Mouse (Mus musculus): Measurements from ENCODE around the gene Slit3. TPM values are rescaled to one million over a fixed set of nuclear protein-coding genes. Genes with fewer than 3 reads are reported as not detected.

Gene Slit3
- polyA plus RNA-seq, 2 experiments, result 0.20 to 0.23 TPM

DNA sequence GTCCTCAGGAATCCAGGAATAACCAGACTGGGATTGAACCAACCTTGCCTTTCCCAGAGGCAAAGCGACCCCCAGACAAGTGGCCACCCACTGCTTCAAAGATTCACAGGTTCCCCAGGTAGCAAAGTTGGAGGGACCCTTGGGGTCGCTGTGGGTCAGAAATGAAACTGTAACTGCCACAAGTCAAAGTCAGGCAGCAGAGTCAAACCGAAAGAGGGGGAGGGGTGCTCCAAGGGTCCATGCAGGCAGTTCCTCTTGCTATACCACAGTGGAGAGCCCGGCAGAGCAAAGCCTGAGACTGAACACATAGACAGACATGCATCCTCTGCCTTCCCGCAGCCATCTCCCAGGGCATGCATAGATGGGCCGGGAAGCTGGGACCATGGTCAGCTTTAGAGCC is 590.3 kb downstream of the Slit3 start:
- no peak for ATAC-seq (ENCODE audit: insufficient read depth)
- Histone ChIP-seq H3K27ac (no peak overlapping the region), H3K4me1 (replicated peaks; ENCODE audit: control insufficient read depth in 2 of 2, insufficient read depth in 2 of 2, low read length in 1 of 2) (no peaks in the 10 kb centered on the region), H3K9ac (replicated peaks) (no peak overlapping the region), H3K27me3 (ENCODE audit: control insufficient read depth, insufficient read depth, low read length) (no peaks in the 10 kb centered on the region), H3K9me3 (ENCODE audit: control insufficient read depth, low read length) (no peaks in the 10 kb centered on the region), H3K4me2 (ENCODE audit: low read depth) (no peak overlapping the region), H3K4me3 (ENCODE audit: insufficient read depth in 1 of 2, low read depth in 2 of 2, low read length in 2 of 2) (no peak overlapping the region), H3K36me3 (replicated peaks; ENCODE audit: control insufficient read depth, insufficient read depth, low read depth) (no peaks in the 10 kb centered on the region)
- WGBS (ENCODE audit: insufficient replicate concordance), result 49% methylated on average over 6 of the region's 6 CpGs
- TF ChIP-seq CTCF (IDR thresholded peaks at IDR 0.05; ENCODE audit: low read depth), result no peak
- TF ChIP-seq EP300 (IDR thresholded peaks at IDR 0.05; ENCODE audit: low read depth), result no peak
- no peak for DNase-seq (ENCODE audit: low read depth in 3 of 3, low spot score in 3 of 3)

DNA sequence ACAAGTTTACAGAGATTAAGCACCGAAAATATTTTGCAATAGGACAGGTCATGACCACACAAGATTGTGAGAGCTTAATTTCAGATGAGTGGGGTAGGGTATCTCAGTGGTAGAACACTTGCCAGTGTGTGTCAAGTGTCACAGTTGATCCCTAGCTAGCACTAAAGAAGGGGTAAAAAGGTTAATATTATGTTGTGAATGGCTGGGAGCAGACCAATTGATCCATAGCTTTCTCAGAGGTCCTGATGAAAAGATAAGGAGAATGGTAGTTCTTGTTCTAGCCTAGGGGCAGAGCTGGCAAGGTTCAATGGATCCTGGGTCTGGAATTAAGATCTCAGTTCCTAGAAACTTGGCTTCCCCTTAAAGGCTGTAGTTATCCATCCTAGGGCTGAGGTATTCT is 597.9 kb downstream of the Slit3 start:
- no peak overlapping the region for H3K9ac ChIP-seq (replicated peaks)
- H3K36me3 ChIP-seq (replicated peaks; ENCODE audit: control insufficient read depth, insufficient read depth, low read depth), result no peaks in the 10 kb centered on the region
- WGBS (ENCODE audit: insufficient replicate concordance), result 39% methylated on average over 1 of the region's 1 CpGs
- no peak overlapping the region for H3K4me2 ChIP-seq (ENCODE audit: low read depth)
- H3K9me3 ChIP-seq (ENCODE audit: control insufficient read depth, low read length), result no peaks in the 10 kb centered on the region
- no peak overlapping the region for H3K27ac ChIP-seq
- H3K27me3 ChIP-seq (ENCODE audit: control insufficient read depth, insufficient read depth, low read length), result no peaks in the 10 kb centered on the region
- no peaks in the 10 kb centered on the region for H3K4me1 ChIP-seq (replicated peaks; ENCODE audit: control insufficient read depth in 2 of 2, insufficient read depth in 2 of 2, low read length in 1 of 2)
- TF ChIP-seq EP300 (IDR thresholded peaks at IDR 0.05; ENCODE audit: low read depth) (no peak), CTCF (IDR thresholded peaks at IDR 0.05; ENCODE audit: low read depth) (no peak)
- ATAC-seq (ENCODE audit: insufficient read depth), result no peak
- no peak overlapping the region for H3K4me3 ChIP-seq (ENCODE audit: insufficient read depth in 1 of 2, low read depth in 2 of 2, low read length in 2 of 2)
- DNase-seq (ENCODE audit: low read depth in 3 of 3, low spot score in 3 of 3), result no peak

DNA sequence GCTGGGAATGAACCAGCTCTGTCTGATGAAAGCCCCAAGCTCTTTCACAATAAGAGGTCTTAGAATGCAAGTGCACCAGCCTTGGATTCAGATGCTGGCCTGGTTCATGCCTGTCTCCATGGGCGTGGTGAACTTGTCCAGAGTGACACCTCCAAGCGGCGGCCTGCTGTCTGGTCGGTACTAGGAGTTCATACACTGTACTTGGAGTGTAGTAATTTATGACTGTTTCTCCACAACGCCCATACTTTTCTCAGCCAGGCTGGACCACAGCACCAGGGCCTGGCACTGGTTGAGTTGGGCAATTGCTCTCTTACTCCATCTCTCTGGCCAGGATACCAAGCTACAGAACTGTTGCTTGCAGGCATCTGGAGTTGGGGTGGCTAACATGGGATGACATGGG is 602.9 kb downstream of the Slit3 start:
- Histone ChIP-seq H3K9me3 (ENCODE audit: control insufficient read depth, low read length) (no peaks in the 10 kb centered on the region), H3K27ac (no peak overlapping the region), H3K4me2 (ENCODE audit: low read depth) (no peak overlapping the region), H3K9ac (replicated peaks) (no peak overlapping the region), H3K27me3 (ENCODE audit: control insufficient read depth, insufficient read depth, low read length) (no peaks in the 10 kb centered on the region), H3K4me3 (ENCODE audit: insufficient read depth in 1 of 2, low read depth in 2 of 2, low read length in 2 of 2) (no peak overlapping the region), H3K4me1 (replicated peaks; ENCODE audit: control insufficient read depth in 2 of 2, insufficient read depth in 2 of 2, low read length in 1 of 2) (no peaks in the 10 kb centered on the region), H3K36me3 (replicated peaks; ENCODE audit: control insufficient read depth, insufficient read depth, low read depth) (no peaks in the 10 kb centered on the region)
- WGBS (ENCODE audit: insufficient replicate concordance), result 67% methylated on average over 5 of the region's 5 CpGs
- no peak for DNase-seq (ENCODE audit: low read depth in 3 of 3, low spot score in 3 of 3)
- no peak for TF ChIP-seq CTCF (IDR thresholded peaks at IDR 0.05; ENCODE audit: low read depth)
- TF ChIP-seq EP300 (IDR thresholded peaks at IDR 0.05; ENCODE audit: low read depth), result no peak
- no peak for ATAC-seq (ENCODE audit: insufficient read depth)

DNA sequence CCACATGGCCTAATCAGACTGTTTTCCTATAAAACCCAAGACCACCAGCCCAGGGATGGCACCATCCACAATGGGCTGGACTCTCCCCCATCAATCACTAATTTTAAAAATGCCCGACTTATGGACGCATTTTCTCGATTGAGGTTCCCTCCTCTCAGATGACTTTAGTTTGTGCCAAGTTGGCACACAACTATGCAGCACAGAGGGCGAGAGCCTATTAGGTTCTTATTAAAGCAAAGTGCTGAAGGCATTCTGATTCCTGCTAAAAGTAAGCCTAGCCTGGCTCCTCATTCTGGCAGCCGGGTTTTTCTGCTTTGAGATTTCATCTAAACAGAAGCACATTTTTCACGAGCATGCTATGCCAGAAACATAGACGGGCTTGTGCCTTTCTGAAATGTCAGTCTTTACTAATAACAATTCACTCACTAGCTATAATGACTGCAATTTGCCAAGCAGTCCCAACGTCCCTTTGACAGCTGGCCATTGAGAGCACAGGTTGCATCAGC is 605.4 kb downstream of the Slit3 start:
- no peaks in the 10 kb centered on the region for H3K27me3 ChIP-seq (ENCODE audit: control insufficient read depth, insufficient read depth, low read length)
- DNase-seq (ENCODE audit: low read depth in 3 of 3, low spot score in 3 of 3) (no peak), ATAC-seq (ENCODE audit: insufficient read depth) (no peak)
- H3K9me3 ChIP-seq (ENCODE audit: control insufficient read depth, low read length), result no peaks in the 10 kb centered on the region
- no peaks in the 10 kb centered on the region for H3K36me3 ChIP-seq (replicated peaks; ENCODE audit: control insufficient read depth, insufficient read depth, low read depth)
- TF ChIP-seq EP300 (IDR thresholded peaks at IDR 0.05; ENCODE audit: low read depth) (no peak), CTCF (IDR thresholded peaks at IDR 0.05; ENCODE audit: low read depth) (no peak)
- H3K9ac ChIP-seq (replicated peaks), result no peak overlapping the region
- no peak overlapping the region for H3K4me3 ChIP-seq (ENCODE audit: insufficient read depth in 1 of 2, low read depth in 2 of 2, low read length in 2 of 2)
- whole genome bisulfite sequencing (ENCODE audit: insufficient replicate concordance), result 61% methylated on average over 8 of the region's 8 CpGs
- H3K4me1 ChIP-seq (replicated peaks; ENCODE audit: control insufficient read depth in 2 of 2, insufficient read depth in 2 of 2, low read length in 1 of 2), result no peaks in the 10 kb centered on the region
- H3K4me2 ChIP-seq (ENCODE audit: low read depth), result no peak overlapping the region
- H3K27ac ChIP-seq, result no peak overlapping the region

DNA sequence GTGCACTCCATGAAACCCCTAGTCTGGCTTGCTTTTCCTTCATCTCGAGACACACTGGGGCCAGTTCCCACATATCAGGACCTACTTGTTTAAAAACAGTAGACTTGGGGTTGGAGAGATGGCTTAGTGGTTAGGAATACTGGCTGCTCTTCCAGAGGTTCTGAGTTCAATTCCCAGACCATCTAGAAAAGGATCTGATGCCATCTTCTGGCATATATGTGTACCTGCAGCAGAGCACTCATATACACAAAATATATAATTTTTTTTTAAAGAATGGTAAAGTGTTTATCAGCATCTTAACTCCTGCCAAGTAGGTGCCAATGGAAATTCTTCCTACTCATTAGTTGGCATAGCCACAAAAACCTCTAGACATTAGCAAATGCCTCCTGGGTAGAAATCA is 607.2 kb downstream of the Slit3 start:
- no peaks in the 10 kb centered on the region for H3K4me1 ChIP-seq (replicated peaks; ENCODE audit: control insufficient read depth in 2 of 2, insufficient read depth in 2 of 2, low read length in 1 of 2)
- H3K27ac ChIP-seq, result no peak overlapping the region
- no peaks in the 10 kb centered on the region for H3K27me3 ChIP-seq (ENCODE audit: control insufficient read depth, insufficient read depth, low read length)
- no peak overlapping the region for H3K4me3 ChIP-seq (ENCODE audit: insufficient read depth in 1 of 2, low read depth in 2 of 2, low read length in 2 of 2)
- DNase-seq (ENCODE audit: low read depth in 3 of 3, low spot score in 3 of 3), result no peak
- ATAC-seq (ENCODE audit: insufficient read depth), result no peak
- H3K9ac ChIP-seq (replicated peaks), result no peak overlapping the region
- 47% methylated on average over 1 of the region's 1 CpGs for WGBS (ENCODE audit: insufficient replicate concordance)
- H3K9me3 ChIP-seq (ENCODE audit: control insufficient read depth, low read length), result no peaks in the 10 kb centered on the region
- H3K4me2 ChIP-seq (ENCODE audit: low read depth), result no peak overlapping the region
- TF ChIP-seq CTCF (IDR thresholded peaks at IDR 0.05; ENCODE audit: low read depth), result no peak
- TF ChIP-seq EP300 (IDR thresholded peaks at IDR 0.05; ENCODE audit: low read depth), result no peak
- H3K36me3 ChIP-seq (replicated peaks; ENCODE audit: control insufficient read depth, insufficient read depth, low read depth), result no peaks in the 10 kb centered on the region

Measured in liver, embryonic 14.5 days (tissue).